Mouse (Mus musculus) stomach, postnatal 0 days (tissue): Measurements from ENCODE around the gene Fgf11. TPM values are rescaled to one million over a fixed set of nuclear protein-coding genes. Genes with fewer than 3 reads are reported as not detected.

Experiments
- ATAC-seq: fragments of 200-750 bp; cut with Nextera tagmentation; 2 replicates; pipeline ENCODE4 v1.8.0; 2017; ENCODE audit not compliant: low FRiP score, low TSS enrichment
- DNase-seq: peaks from one replicate; pipeline ENCODE4 v3.0.0-alpha.2; 2016; ENCODE audit warnings: low spot score
- H3K27ac ChIP-seq: fragments of 300-500 bp; sonication (generic); replicated peaks from 2 replicates; pipeline ENCODE4 v1.5.1; 2014; ENCODE audit warnings: mild to moderate bottlenecking, control low read depth
- H3K27me3 ChIP-seq: fragments of 300-500 bp; sonication (generic); 2 replicates; pipeline ENCODE4 v1.6.1; 2014; ENCODE audit warnings: low read length; ENCODE audit not compliant: control insufficient read depth, insufficient read depth
- H3K36me3 ChIP-seq: fragments of 300-500 bp; sonication (generic); 2 replicates; pipeline ENCODE4 v1.6.1; 2014; ENCODE audit warnings: low read length, mixed read lengths; ENCODE audit not compliant: control insufficient read depth, insufficient read depth
- H3K4me1 ChIP-seq: fragments of 300-500 bp; sonication (generic); replicated peaks from 2 replicates; pipeline ENCODE4 v1.6.1; 2014; ENCODE audit warnings: antibody characterized with exemption; ENCODE audit not compliant: control insufficient read depth, insufficient read depth
- H3K4me2 ChIP-seq: fragments of 300-500 bp; sonication (generic); replicated peaks from 2 replicates; pipeline ENCODE4 v1.6.1; 2014; ENCODE audit warnings: low read depth, mild to moderate bottlenecking, control low read depth, moderate library complexity
- H3K4me3 ChIP-seq: fragments of 300-500 bp; sonication (generic); 2 replicates; pipeline ENCODE4 v1.5.1; 2014; ENCODE audit warnings: low read depth, low read length, control low read depth
- H3K9ac ChIP-seq: fragments of 300-500 bp; sonication (generic); 2 replicates; pipeline ENCODE4 v1.6.1; 2014; ENCODE audit warnings: mild to moderate bottlenecking, low read length, control low read depth, mixed read lengths
- H3K9me3 ChIP-seq: fragments of 300-500 bp; sonication (generic); 2 replicates; pipeline ENCODE4 v1.6.1; 2016; ENCODE audit warnings: low read length; ENCODE audit not compliant: control insufficient read depth
- CTCF ChIP-seq: IDR thresholded peaks from 2 replicates; pipeline ENCODE4 v1.5.1; 2016; ENCODE audit warnings: antibody characterized with exemption, low read depth, mild to moderate bottlenecking, moderate library complexity
- EP300 ChIP-seq: optimal IDR thresholded peaks from 2 replicates; pipeline ENCODE3; 2016; ENCODE audit warnings: antibody characterized with exemption
- WGBS: fragments of 180-500 bp; shearing (Covaris S2); extraction: QIAGEN DNeasy Blood & Tissue Kit; methylation state at CpG from one replicate; pipeline ENCODE4 v1.1.7; 2014; 5-methylcytosine and 5-hydroxymethylcytosine counted together
- polyA plus RNA-seq: library from polyadenylated mRNA; unstranded; fragments of >200 nt; fragmentation: Nextera tagmentation; extraction: Ambion mirVana; gene quantifications from 2 replicates; pipeline ENCODE4 v1.2.1, GENCODE M21; 2015

Gene Fgf11
- polyA plus RNA-seq, 1 experiment from 2014 or later = 0.67 TPM

GRCm38 (mm10) chr11:69836703-69837576 lies 35.3 kb upstream of the Fgf11 start:
- WGBS = 2% methylated on average over 42 of the region's 52 CpGs
- peak overlapping the region; percentile 65 for H3K9ac ChIP-seq
- no peak for TF ChIP-seq CTCF
- peak overlapping the region; percentile 77 for H3K4me2 ChIP-seq
- 0 out of 2 replicates have a peak, but pooled peaks cover 2% of the 10 kb centered on the region for H3K36me3 ChIP-seq
- H3K27me3 ChIP-seq = no peaks in the 10 kb centered on the region
- H3K9me3 ChIP-seq = no peaks in the 10 kb centered on the region
- peak overlapping the region; percentile 69 for H3K27ac ChIP-seq
- H3K4me1 ChIP-seq = peaks cover 5% of the 10 kb centered on the region
- ATAC-seq (no peak), DNase-seq (peak; percentile 37)
- H3K4me3 ChIP-seq = peak overlapping the region; percentile 67

GRCm38 (mm10) chr11:69835966-69836335 lies 34.3 kb upstream of the Fgf11 start:
- 0 out of 2 replicates have a peak, but pooled peaks cover 2% of the 10 kb centered on the region for H3K36me3 ChIP-seq
- TF ChIP-seq CTCF (no peak), EP300 (no peak)
- H3K9ac ChIP-seq = no peak overlapping the region
- no peaks in the 10 kb centered on the region for H3K27me3 ChIP-seq
- ATAC-seq (no peak), DNase-seq (no peak)
- WGBS = 20% methylated on average over 4 of the region's 4 CpGs
- H3K9me3 ChIP-seq = no peaks in the 10 kb centered on the region
- H3K4me3 ChIP-seq = no peak overlapping the region
- H3K4me2 ChIP-seq = peak overlapping the region; percentile 77
- peaks cover 5% of the 10 kb centered on the region for H3K4me1 ChIP-seq
- H3K27ac ChIP-seq = no peak overlapping the region

- Histone ChIP-seq H3K9me3 (no peaks in the 10 kb centered on the region), H3K4me1 (peaks cover 5% of the 10 kb centered on the region), H3K36me3 (0 out of 2 replicates have a peak, but pooled peaks cover 2% of the 10 kb centered on the region), H3K9ac (0 out of 2 replicates have a peak overlapping the region, but pooled peaks have one; percentile 8), H3K27me3 (no peaks in the 10 kb centered on the region), H3K4me3 (no peak overlapping the region), H3K27ac (no peak overlapping the region), H3K4me2 (peak overlapping the region; percentile 77; the same call in 1 of the 2 replicates)
- DNase-seq (no peak), ATAC-seq (no peak)
- no peak for TF ChIP-seq EP300
- TF ChIP-seq CTCF = no peak
- WGBS = 36% methylated on average over 9 of the region's 9 CpGs
Measured at GRCm38 (mm10) chr11:69835326-69835965, 33.8 kb upstream of the Fgf11 start.

- peak; percentile 18; the same call in 1 of the 2 replicates for ATAC-seq
- Histone ChIP-seq H3K4me1 (peaks cover 3% of the 10 kb centered on the region), H3K9ac (peak overlapping the region; percentile 66), H3K36me3 (no peaks in the 10 kb centered on the region), H3K27ac (peak overlapping the region; percentile 30; the same call in 1 of the 2 replicates), H3K4me2 (peak overlapping the region; percentile 67), H3K4me3 (peak overlapping the region; percentile 35), H3K9me3 (no peaks in the 10 kb centered on the region), H3K27me3 (no peaks in the 10 kb centered on the region)
- WGBS = 12% methylated on average over 37 of the region's 48 CpGs
- peak; percentile 79 for DNase-seq
- TF ChIP-seq EP300 (no peak), CTCF (peak; percentile 6; the same call in 1 of the 2 replicates)
Measured at GRCm38 (mm10) chr11:69834001-69834549, 32.4 kb upstream of the Fgf11 start.

GRCm38 (mm10) chr11:69833554-69833953 lies 31.9 kb upstream of the Fgf11 start:
- Histone ChIP-seq H3K27ac (no peak overlapping the region; the same call in 1 of the 2 replicates), H3K9me3 (no peaks in the 10 kb centered on the region), H3K36me3 (no peaks in the 10 kb centered on the region), H3K27me3 (no peaks in the 10 kb centered on the region), H3K4me3 (peak overlapping the region; percentile 35), H3K9ac (peak overlapping the region; percentile 66), H3K4me2 (peak overlapping the region; percentile 67), H3K4me1 (peaks cover 3% of the 10 kb centered on the region)
- 62% methylated on average over 8 of the region's 8 CpGs for WGBS
- no peak for ATAC-seq
- TF ChIP-seq CTCF = no peak
- no peak for TF ChIP-seq EP300
- DNase-seq = no peak
